Mouse (Mus musculus): ENCODE measurements around the gene St5. TPM values are rescaled to one million over a fixed set of nuclear protein-coding genes. Genes with fewer than 3 reads are reported as not detected.
A peak's percentile ranks its signal among the peaks of the same experiment; 100 is the strongest.

Gene St5
- polyA plus RNA-seq, 1 experiment from 2014 or later: 50.5 TPM

DNA sequence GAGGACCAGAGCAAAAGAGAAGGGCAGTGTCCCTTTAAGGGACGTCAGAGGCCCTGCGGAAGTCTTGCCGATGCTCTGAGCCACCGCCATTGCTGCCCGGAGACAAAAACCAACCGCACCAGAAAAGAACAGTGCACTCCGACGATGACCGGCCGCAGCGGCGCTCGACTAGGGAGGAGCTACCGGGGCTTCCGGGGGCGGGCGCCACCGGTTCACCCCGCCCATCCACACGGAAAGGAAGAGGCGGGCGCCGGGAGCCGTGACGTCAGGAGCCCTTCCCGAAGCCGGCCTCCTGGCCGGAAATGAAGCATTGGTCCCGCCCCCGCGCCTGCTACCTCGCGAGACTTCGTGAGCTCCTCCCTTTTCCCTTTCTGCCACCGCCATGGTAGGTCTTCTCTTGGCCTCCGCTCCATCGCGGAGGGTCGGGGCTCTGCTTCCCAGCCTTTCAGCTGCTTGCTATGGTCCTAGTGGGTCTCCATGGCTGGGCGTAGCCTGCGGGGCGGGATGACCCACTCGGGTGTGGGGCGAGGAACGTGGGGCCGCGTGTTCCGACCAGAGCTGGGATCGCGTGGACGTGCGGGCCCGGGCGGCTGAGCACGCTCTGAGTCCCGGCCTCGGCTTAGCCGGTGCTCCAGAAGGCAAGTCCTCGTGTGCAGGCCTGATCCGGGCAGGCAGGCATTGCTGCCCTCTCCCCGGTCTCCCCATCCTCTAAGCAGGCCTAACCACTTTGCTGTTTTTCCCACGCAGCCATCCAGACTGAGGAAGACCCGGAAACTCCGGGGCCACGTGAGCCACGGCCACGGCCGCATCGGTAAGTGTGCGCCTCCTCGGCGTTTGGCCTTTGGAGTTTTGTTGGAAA lies 184.3 kb downstream of the St5 start, which contains the start of gene Rpl27a:
Rpl27a (plus strand) TSS at position 310 of the 859 bp plus-strand sequence.
- H3K27ac ChIP-seq: peak within 1 kb of the TSS; percentile 96
- peak within 1 kb of the TSS; percentile 88 for H3K4me2 ChIP-seq (replicated peaks)
- H3K36me3 ChIP-seq: peaks cover 35% of the 10 kb centered on the region
- peak within 1 kb of the TSS; percentile 92 for H3K9ac ChIP-seq
- peak; percentile 88 for ATAC-seq (ENCODE audit: insufficient number of reproducible peaks, insufficient read depth, low FRiP score, low TSS enrichment)
- peak within 1 kb of the TSS; percentile 66 for H3K4me3 ChIP-seq
- under 1% methylated on average over 71 of the region's 72 CpGs for WGBS
- H3K27me3 ChIP-seq: no peaks in the 10 kb centered on the region
- peaks cover 20% of the 10 kb centered on the region for H3K4me1 ChIP-seq
- no peaks in the 10 kb centered on the region for H3K9me3 ChIP-seq

DNA sequence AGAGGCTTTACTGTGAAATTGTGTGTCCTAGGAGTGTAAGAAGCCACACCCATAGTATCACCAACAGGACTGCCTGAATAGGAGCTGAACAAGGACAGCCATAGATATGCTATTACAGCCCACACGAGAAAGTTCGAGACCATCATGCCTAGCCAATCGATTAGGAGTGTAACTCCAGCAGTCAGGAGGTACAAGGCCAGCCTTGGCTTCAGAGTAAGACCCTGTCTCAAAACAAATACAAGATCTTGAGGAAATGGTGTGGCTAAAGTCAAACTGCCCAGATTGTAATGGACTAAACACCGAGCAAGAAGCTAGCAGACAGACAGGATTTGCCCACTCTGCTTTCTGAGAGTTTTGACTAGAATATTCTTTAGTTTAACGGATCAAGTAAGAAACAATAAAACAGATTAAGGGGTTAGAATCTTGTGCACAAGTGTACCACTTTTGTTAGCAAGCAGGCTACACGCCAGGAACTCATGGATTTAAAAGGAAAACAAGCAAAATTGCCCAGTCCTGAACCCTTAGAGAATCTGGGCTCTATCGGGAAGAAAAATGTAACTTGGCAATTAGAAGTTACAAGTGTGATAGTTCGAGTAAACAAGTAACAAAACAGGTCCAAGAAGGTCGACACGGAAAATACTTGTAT lies 185.2 kb downstream of the St5 start:
- H3K27me3 ChIP-seq: no peaks in the 10 kb centered on the region
- WGBS: 18% methylated on average over 10 of the region's 10 CpGs
- peak overlapping the region; percentile 61 for H3K9ac ChIP-seq
- peak overlapping the region; percentile 66 for H3K4me3 ChIP-seq
- ATAC-seq (ENCODE audit: insufficient number of reproducible peaks, insufficient read depth, low FRiP score, low TSS enrichment): no peak
- H3K4me1 ChIP-seq: peaks cover 20% of the 10 kb centered on the region
- peak overlapping the region; percentile 46 for H3K4me2 ChIP-seq (replicated peaks)
- H3K27ac ChIP-seq: peak overlapping the region; percentile 96
- no peaks in the 10 kb centered on the region for H3K9me3 ChIP-seq
- peaks cover 26% of the 10 kb centered on the region for H3K36me3 ChIP-seq

- Histone ChIP-seq H3K4me2 (replicated peaks) (no peak overlapping the region), H3K27me3 (no peaks in the 10 kb centered on the region), H3K4me1 (peaks cover 20% of the 10 kb centered on the region), H3K27ac (no peak overlapping the region), H3K4me3 (no peak overlapping the region), H3K36me3 (peaks cover 10% of the 10 kb centered on the region), H3K9me3 (no peaks in the 10 kb centered on the region), H3K9ac (no peak overlapping the region)
- no peak for ATAC-seq (ENCODE audit: insufficient number of reproducible peaks, insufficient read depth, low FRiP score, low TSS enrichment)
- 80% methylated on average over 3 of the region's 3 CpGs for WGBS
Measured at GRCm38 (mm10) chr7:109516500-109516899, 186.9 kb downstream of the St5 start.

DNA sequence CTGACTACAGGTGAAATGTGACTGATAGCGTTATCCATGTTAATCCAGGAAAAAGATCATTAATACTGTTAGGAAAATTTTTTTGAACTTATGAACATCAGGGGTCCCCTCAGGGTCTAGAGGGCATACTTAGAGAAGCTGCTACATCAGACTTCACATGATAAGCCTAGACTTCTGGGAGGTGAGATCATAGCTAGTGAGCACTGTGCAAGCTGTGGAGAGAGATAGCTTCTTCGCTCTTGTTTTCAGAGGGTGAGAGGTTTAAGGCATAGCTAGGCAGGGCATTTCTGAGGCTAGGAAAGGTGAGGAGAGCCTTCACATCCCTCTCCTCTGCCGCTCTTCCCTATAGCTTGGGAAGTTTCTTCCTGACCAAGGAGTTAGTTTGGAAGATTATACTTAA lies 191.6 kb downstream of the St5 start:
- Histone ChIP-seq H3K4me1 (peaks cover 5% of the 10 kb centered on the region; the same call in 1 of the 2 replicates), H3K9ac (no peak overlapping the region), H3K36me3 (no peaks in the 10 kb centered on the region), H3K27me3 (no peaks in the 10 kb centered on the region), H3K4me3 (no peak overlapping the region), H3K27ac (no peak overlapping the region), H3K4me2 (replicated peaks) (no peak overlapping the region), H3K9me3 (no peaks in the 10 kb centered on the region)
- WGBS: 86% methylated on average over 3 of the region's 3 CpGs
- ATAC-seq (ENCODE audit: insufficient number of reproducible peaks, insufficient read depth, low FRiP score, low TSS enrichment): no peak

- H3K27ac ChIP-seq: no peak overlapping the region
- 63% methylated on average over 2 of the region's 2 CpGs for WGBS
- no peak overlapping the region for H3K4me2 ChIP-seq (replicated peaks)
Measured at GRCm38 (mm10) chr7:109510799-109511198, 192.6 kb downstream of the St5 start.

GRCm38 (mm10) chr7:109508034-109508433 lies 195.4 kb downstream of the St5 start, which contains the start of gene Trim66:
TSS of gene Trim66 (minus strand) at chr7:109508134.
- H3K27me3 ChIP-seq: no peaks in the 10 kb centered on the region
- H3K9ac ChIP-seq: no peak within 1 kb of the TSS
- no peak within 1 kb of the TSS for H3K4me3 ChIP-seq
- no peak within 1 kb of the TSS for H3K27ac ChIP-seq
- no peak for ATAC-seq (ENCODE audit: insufficient number of reproducible peaks, insufficient read depth, low FRiP score, low TSS enrichment)
- WGBS: 84% methylated on average over 4 of the region's 4 CpGs
- peaks cover 5% of the 10 kb centered on the region; the same call in 1 of the 2 replicates for H3K4me1 ChIP-seq
- no peaks in the 10 kb centered on the region for H3K9me3 ChIP-seq
- no peak within 1 kb of the TSS for H3K4me2 ChIP-seq (replicated peaks)
- H3K36me3 ChIP-seq: no peaks in the 10 kb centered on the region

More at GRCm38 (mm10) chr7:109510799-109511198, 192.6 kb downstream of the St5 start:
- no peak for ATAC-seq (ENCODE audit: insufficient number of reproducible peaks, insufficient read depth, low FRiP score, low TSS enrichment)
- Histone ChIP-seq H3K4me1 (peaks cover 5% of the 10 kb centered on the region; the same call in 1 of the 2 replicates), H3K4me3 (no peak overlapping the region), H3K9me3 (no peaks in the 10 kb centered on the region), H3K27me3 (no peaks in the 10 kb centered on the region), H3K9ac (no peak overlapping the region), H3K36me3 (no peaks in the 10 kb centered on the region)

GRCm38 (mm10) chr7:109507572-109507971 lies 195.8 kb downstream of the St5 start:
- WGBS: 44% methylated on average over 9 of the region's 9 CpGs
- no peak overlapping the region for H3K4me2 ChIP-seq (replicated peaks)
- no peak for ATAC-seq (ENCODE audit: insufficient number of reproducible peaks, insufficient read depth, low FRiP score, low TSS enrichment)

DNA sequence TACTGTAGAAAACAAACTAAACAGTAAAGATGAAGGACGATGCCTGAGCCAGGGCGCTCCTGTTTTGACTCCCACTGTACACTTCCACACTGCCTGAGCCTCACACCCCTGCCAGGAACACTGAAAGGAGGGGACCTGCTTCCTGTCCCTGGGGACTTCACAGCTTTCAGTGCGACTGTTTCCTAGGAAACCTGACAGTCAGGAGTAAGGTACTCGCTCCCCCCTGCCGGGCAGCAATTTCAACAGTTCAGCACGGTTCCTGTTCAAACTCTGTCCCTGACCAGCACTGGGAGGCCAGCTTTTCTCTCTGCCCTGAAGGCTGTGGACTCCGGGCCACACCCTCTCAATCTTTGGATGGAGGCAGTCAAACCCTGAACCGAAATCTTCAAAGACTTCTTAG lies 196.3 kb downstream of the St5 start:
- no peaks in the 10 kb centered on the region for H3K9me3 ChIP-seq
- H3K36me3 ChIP-seq: no peaks in the 10 kb centered on the region
- H3K4me1 ChIP-seq: peaks cover 5% of the 10 kb centered on the region; the same call in 1 of the 2 replicates
- no peak overlapping the region for H3K9ac ChIP-seq
- H3K4me2 ChIP-seq (replicated peaks): no peak overlapping the region
- no peak for ATAC-seq (ENCODE audit: insufficient number of reproducible peaks, insufficient read depth, low FRiP score, low TSS enrichment)
- no peak overlapping the region for H3K4me3 ChIP-seq
- WGBS: 3% methylated on average over 8 of the region's 8 CpGs
- H3K27me3 ChIP-seq: no peaks in the 10 kb centered on the region
- no peak overlapping the region for H3K27ac ChIP-seq

More at GRCm38 (mm10) chr7:109507572-109507971, 195.8 kb downstream of the St5 start:
- H3K27ac ChIP-seq: no peak overlapping the region
- H3K4me3 ChIP-seq: no peak overlapping the region
- peaks cover 5% of the 10 kb centered on the region; the same call in 1 of the 2 replicates for H3K4me1 ChIP-seq
- H3K27me3 ChIP-seq: no peaks in the 10 kb centered on the region
- H3K9me3 ChIP-seq: no peaks in the 10 kb centered on the region
- no peak overlapping the region for H3K9ac ChIP-seq
- H3K36me3 ChIP-seq: no peaks in the 10 kb centered on the region

GRCm38 (mm10) chr7:109497507-109497906 lies 205.9 kb downstream of the St5 start:
- H3K27ac ChIP-seq: no peak overlapping the region
- no peak overlapping the region for H3K9ac ChIP-seq
- no peaks in the 10 kb centered on the region for H3K9me3 ChIP-seq
- 0 out of 2 replicates have a peak, but pooled peaks cover 8% of the 10 kb centered on the region for H3K4me1 ChIP-seq
- H3K4me3 ChIP-seq: no peak overlapping the region
- no peak overlapping the region for H3K4me2 ChIP-seq (replicated peaks)
- no peaks in the 10 kb centered on the region for H3K36me3 ChIP-seq
- no peak for ATAC-seq (ENCODE audit: insufficient number of reproducible peaks, insufficient read depth, low FRiP score, low TSS enrichment)
- WGBS: 61% methylated on average over 4 of the region's 4 CpGs
- H3K27me3 ChIP-seq: peaks cover 16% of the 10 kb centered on the region

DNA sequence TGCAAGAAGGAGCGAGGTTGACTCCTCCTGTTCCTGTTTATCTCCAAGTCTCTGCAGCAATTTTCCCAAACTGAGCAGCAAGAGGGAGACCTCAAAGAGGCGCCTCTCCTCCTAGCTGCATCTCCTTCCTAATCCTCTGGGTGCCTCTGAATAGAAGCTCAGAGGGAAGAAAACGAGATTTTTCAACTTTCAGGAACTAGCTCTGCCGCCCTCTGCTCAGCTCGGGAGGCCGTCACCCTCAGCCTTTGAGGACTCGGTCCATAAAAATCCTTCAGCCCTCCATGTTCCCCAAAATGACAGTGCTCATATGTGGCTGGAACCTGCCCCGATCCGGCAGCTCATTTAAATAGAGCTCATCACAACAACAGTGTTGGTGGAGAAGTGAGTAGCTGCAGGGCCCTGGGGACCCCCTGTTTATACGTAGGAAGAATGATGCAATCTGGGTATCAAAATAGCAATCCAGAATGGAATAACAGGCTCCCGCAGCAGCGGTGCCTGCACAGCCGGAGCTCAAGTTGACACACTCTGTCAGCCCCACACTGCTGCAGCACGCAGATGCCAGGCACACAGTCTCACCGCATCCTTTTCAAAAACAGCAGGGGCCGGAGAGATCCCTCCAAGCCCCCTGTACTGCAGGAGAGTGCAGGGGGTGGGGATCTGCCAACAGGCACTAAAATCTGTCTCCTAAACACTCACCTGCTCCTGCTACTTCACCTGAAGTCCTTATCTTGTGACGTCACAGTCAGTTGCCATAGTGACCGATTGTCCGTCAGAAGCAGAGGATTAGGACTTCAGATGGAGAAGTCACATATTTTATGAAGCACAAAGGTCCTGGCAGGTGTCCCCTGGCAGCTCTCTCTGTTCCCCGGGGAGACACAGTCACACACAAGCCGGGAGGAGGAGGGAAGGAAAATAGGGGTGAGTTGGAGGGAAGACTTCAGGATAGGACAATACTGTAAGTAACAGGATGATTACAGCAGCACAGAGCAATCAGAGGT lies 209.8 kb downstream of the St5 start:
- Histone ChIP-seq H3K36me3 (no peaks in the 10 kb centered on the region), H3K4me1 (0 out of 2 replicates have a peak, but pooled peaks cover 8% of the 10 kb centered on the region), H3K9ac (no peak overlapping the region), H3K9me3 (no peaks in the 10 kb centered on the region), H3K27ac (no peak overlapping the region), H3K27me3 (peaks cover 23% of the 10 kb centered on the region), H3K4me3 (peak overlapping the region; percentile 17; the same call in 1 of the 2 replicates), H3K4me2 (replicated peaks) (peak overlapping the region; percentile 45)
- no peak for ATAC-seq (ENCODE audit: insufficient number of reproducible peaks, insufficient read depth, low FRiP score, low TSS enrichment)
- 10% methylated on average over 21 of the region's 21 CpGs for WGBS
